Mouse (Mus musculus) spleen, adult 12 weeks (tissue): ENCODE results near the gene Wdr44.

ENCODE experiments used
- DNase-seq: peaks from one replicate; pipeline ENCODE4 v3.0.0; 2022; ENCODE audit warnings: low spot score

Gene Wdr44

GRCm38 (mm10) chrX:23840921-23841320, 148.1 kb downstream of the Wdr44 start:
- DNase-seq: no peak
